Mouse (Mus musculus) left cerebral cortex, postnatal 4 days (tissue): ENCODE data around the gene Selenom. TPM values are rescaled to one million over a fixed set of nuclear protein-coding genes. Genes with fewer than 3 reads are reported as not detected.

Source experiments
- DNase-seq: peaks from one replicate; pipeline ENCODE4 v3.0.0-alpha.2; 2022
- intact Hi-C: fragments of 180-260 bp; cut with DNase I; formaldehyde crosslinking; loops from one replicate; pipeline ENCODE4 v1.15.1; 2025
- total RNA-seq, 2 experiments: library from RNA; stranded (reverse); gene quantifications; 2 replicates each; pipeline ENCODE4 v1.2.3; 2021

Selenom gene
- total RNA-seq, 2 experiments from 2014 or later: 163 to 165 TPM

DNA sequence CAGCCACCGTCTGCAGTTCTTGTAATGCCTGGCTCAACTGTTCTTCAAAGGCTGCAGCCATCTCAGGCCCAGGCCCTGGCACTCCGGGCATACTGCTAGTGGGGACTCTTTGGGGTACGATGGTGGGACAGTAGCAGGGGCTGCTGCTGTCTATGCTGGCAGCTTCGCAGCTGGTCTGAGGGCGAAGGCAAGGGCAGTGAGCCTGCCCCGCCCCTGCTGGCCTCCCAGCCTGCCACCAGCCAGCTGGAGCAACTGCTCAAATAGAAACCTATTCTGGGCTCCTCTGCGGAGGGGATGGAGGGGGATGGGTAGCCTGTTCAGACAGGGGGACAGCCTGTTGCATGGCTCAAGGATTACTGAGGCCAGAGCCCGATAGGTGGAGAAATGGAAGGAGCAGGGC lies 13.3 kb downstream of the Selenom start:
- peak; percentile 81 for DNase-seq

DNA sequence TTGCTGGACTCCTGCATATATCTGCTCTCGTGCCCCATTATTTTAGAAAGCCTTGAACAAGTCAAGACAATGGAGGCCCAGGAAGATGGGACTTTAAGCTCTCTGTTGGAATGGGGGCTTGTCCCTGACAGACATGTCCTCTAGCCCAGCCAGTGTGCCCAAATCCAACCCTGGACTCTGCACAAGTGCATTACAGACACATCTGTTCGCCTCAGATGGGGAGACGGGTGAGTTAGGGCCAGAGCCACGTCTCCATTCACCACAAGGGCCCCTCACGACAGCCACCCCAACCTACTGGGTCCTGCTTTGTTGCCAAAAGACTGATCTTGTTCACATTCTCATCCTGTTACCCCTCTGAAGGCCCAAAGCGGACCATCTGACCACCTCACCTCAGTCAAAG lies 13.7 kb downstream of the Selenom start:
- no peak for DNase-seq
- intact Hi-C loops: no loop called here

More for the DNA sequence above, 13.3 kb downstream of the Selenom start:
- intact Hi-C loops: no loop called here

- DNase-seq: no peak
- intact Hi-C loops: loop anchor here (10.0 kb wide), 1 partner anchor 385 kb away; the partner anchor contains the start of gene Slc35e4
Observed at GRCm38 (mm10) chr11:3529476-3530252, 15.2 kb downstream of the Selenom start.

DNA sequence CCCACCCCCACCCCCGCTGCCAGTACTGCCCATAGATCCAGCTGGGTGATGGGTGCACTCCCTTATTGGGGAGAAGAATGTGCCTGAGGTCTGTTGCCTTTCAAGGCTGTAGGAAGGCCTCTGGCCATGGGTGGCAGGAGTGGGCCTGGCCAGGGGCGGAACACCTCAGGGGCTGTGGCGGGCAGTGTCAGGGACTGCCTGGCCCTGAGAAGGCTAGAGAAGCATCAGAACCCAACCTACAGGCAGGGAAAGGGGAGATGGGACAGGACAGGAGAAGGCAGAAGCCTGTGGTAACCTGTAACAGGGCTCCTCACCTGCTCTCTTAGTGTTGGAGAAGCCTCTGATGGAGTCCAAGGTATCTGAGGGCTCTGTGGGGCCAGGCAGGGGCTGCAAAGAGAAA lies 16.2 kb downstream of the Selenom start:
- intact Hi-C loops: loop anchor here (10.0 kb wide), 1 partner anchor 384 kb away; the partner anchor contains the start of gene Slc35e4
- DNase-seq: no peak

DNA sequence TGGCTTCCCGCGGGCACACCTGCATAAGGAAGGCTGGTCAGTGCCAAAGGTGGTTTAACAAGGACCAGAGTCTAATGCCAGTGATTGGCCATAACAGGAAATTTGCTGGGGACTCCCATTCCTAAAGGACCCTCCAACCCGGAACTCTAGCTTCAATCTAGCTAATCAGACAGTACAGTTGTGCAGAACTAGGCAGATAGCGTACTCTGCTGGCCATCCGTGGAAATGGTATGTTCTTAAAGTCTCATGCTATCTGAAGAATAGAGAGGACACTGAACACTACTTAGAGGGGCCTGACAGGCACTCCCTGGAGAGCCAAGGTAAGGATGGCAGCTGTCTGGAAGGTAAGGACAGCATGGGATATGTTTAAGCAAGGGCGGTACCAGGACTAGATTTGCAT lies 17.1 kb downstream of the Selenom start:
- peak; percentile 61 for DNase-seq
- intact Hi-C loops: loop anchor here (10.0 kb wide), 1 partner anchor 383 kb away; the partner anchor contains the start of gene Slc35e4

- intact Hi-C loops: loop anchor here (10.0 kb wide), 1 partner anchor 382 kb away; the partner anchor contains the start of gene Slc35e4
- DNase-seq: no peak
Observed at GRCm38 (mm10) chr11:3532101-3532931, 17.8 kb downstream of the Selenom start.

DNA sequence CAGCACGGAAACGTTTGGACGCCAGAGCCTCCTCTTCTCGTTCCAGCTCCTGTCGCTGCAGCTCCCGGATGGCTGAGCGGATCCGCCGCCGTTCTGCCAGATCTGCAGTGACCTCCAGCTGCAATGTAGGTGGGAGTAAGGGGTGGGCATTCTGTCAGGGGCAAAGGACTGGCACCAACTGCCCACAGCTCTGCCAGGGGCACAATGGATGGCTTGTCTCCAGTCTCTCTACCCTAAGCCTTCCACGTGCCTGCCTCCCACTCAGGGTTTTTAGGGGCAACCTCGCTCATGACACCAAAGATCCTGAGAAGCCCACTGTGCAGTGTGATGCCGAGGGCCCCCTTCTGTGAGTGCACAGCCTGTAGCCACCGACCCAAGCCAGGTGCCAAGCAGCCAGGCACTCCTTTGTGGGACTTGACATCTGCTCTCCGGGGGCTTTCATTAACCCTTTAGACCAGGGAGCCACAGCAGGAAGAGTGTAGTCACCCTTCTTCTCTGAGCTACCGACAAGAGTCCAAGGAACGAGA lies 19.0 kb downstream of the Selenom start:
- intact Hi-C loops: loop anchor here (10.0 kb wide), 1 partner anchor 381 kb away; the partner anchor contains the start of gene Slc35e4
- DNase-seq: no peak

DNA sequence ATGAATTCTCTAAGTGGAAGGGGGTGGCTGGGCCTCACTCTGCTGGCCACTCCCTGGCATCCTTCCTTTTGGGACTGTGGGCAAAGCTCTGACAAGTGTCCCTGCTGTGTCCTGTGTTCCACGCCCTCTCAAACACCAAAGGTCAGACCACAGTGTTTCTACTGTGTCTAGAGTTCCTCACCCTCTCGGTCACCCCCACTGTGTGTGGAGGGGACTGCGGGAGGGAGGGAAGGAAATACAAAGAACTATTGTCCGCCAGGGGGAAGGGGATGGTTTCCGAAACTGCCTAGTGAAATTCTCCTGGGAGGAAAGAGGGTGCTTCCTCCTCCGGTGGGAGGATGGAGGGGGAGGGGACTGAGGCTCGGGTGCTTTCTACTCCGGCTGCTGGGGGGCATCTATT lies 20.5 kb downstream of the Selenom start:
- no peak for DNase-seq
- intact Hi-C loops: loop anchor here (5.0 to 10.0 kb wide), 2 partner anchors 252 to 380 kb away; partner anchors contain the start of gene Slc35e4

DNA sequence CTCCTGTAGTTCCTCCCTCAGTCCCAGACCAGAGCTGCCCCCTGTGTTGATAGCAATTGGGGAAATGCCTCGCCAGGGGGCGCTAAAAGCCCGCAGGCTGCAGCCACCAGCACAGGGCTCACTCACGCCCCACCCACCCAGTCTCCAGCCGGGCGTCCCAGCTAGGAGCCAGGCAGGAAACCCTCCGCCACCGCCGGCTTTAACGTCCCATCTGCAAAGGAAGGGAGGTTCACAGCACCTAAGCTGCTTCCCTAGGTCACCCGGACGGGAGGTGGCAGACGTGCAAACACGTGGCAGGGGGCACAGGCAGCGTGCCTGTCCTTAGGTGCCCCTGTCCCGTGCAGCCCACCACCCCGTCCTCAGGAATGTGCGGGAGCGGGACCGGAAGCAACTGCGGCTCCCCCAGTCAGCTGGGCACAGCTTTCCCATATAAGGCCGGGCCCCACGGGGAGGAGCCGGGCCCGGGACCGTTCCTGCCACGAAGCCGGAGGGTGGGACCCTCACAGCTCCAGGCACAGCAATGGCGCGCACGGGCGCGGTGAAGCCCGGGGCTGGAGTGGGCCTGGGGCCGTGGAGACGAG lies 21.0 kb downstream of the Selenom start:
- peak; percentile 97 for DNase-seq
- intact Hi-C loops: loop anchor here (5.0 to 10.0 kb wide), 2 partner anchors 252 to 379 kb away; partner anchors contain the start of gene Slc35e4

DNA sequence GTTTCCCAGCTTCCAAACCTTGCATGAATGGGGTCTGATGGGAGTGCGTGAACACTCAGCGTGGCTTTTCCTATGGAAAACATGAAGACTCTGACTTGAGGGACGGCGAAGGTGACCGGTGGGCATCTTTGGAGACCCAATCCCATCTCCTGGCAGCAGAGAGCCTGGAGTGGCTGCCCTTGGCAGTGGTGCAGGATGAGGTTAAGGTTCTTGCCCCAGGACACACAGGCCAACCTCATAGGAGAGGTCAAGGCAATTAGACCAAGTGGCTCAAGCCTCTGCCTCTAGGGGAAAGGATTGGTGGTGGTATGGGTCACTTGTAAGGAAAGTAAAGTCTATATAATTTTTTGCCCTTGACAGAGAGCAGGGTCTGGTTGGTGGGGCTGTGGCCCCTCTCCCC lies 21.6 kb downstream of the Selenom start:
- intact Hi-C loops: loop anchor here (5.0 to 10.0 kb wide), 2 partner anchors 251 to 379 kb away; partner anchors contain the start of gene Slc35e4
- DNase-seq: no peak

GRCm38 (mm10) chr11:3536745-3537333 lies 22.4 kb downstream of the Selenom start:
- intact Hi-C loops: loop anchor here (5.0 to 10.0 kb wide), 2 partner anchors 250 to 378 kb away; partner anchors contain the start of gene Slc35e4
- DNase-seq: no peak

- intact Hi-C loops: loop anchor here (5.0 to 10.0 kb wide), 2 partner anchors 250 to 377 kb away; partner anchors contain the start of gene Slc35e4
- DNase-seq: no peak
Observed at GRCm38 (mm10) chr11:3537711-3538110, 23.2 kb downstream of the Selenom start.

- DNase-seq: no peak
- intact Hi-C loops: loop anchor here (5.0 to 10.0 kb wide), 2 partner anchors 249 to 376 kb away; partner anchors contain the start of gene Slc35e4
Observed at GRCm38 (mm10) chr11:3538341-3538740, 23.9 kb downstream of the Selenom start.

GRCm38 (mm10) chr11:3539111-3539825 lies 24.8 kb downstream of the Selenom start:
- peak; percentile 91 for DNase-seq
- intact Hi-C loops: loop anchor here (5.0 to 10.0 kb wide), 2 partner anchors 248 to 376 kb away; partner anchors contain the start of gene Slc35e4

GRCm38 (mm10) chr11:3539826-3540196 lies 25.3 kb downstream of the Selenom start:
- intact Hi-C loops: loop anchor here (5.0 to 10.0 kb wide), 2 partner anchors 247 to 375 kb away; partner anchors contain the start of gene Slc35e4

DNA sequence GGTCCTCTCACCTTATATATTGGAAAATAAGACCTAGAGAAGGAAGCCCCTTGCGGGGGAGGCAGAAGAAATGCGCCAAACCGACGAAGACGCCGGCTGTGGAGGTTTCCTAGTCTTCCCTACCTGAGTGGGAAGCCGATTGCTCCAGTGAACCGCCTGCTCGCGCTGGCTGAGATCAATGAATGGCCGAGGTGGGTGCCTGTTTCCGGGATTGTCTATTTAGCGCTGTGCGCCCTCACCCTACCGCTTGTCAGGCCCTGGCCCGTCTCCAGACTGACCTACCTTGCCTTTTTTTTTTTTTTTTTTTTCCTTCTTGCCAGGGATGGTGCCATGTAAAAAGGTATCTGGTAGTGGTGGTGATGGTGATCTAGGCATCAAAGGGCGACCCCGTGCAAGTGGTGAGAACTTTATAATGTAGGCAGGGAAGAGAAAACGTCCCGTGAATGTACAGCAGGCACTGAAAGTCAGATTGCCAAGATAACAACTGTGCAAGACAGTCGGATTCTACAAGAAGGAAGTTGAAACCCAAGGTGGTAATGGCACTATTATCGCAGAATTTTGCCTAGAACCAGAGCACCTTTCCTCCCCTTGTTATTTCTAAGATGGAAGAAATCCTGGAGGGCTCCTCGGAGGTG lies 26.1 kb downstream of the Selenom start, which contains the start of gene Smtn:
TSS of gene Smtn (minus strand) at position 162 of the 635 bp plus-strand sequence.
- no peak for DNase-seq

More at GRCm38 (mm10) chr11:3539826-3540196, 25.3 kb downstream of the Selenom start:
- DNase-seq: no peak

GRCm38 (mm10) chr11:3541932-3542331 lies 27.4 kb downstream of the Selenom start:
- intact Hi-C loops: no loop called here
- no peak for DNase-seq

More for the DNA sequence above, 26.1 kb downstream of the Selenom start, which contains the start of gene Smtn:
- intact Hi-C loops: no loop called here

DNA sequence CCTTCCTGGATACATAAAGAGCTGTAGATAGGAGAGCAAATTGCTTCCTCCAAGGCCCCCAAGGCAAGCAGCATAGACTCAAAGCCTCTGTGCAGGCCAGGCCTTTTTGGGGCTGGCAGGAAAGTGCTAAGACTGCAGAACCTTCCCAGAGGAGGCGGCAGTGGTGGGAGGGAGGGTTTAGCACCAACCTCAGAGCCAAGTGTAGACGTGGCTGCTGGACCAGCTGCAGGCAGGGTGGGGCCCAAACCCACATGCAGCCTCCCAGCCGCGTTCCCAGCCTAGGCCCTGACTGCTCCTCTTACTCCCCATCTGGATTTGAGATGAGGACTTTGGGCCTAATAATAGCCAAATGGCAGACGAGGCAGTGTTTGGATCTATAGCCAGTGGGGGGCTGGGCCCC lies 28.5 kb downstream of the Selenom start:
- no peak for DNase-seq
- intact Hi-C loops: no loop called here
